ENCODE assay signal across 8 mouse cellular contexts in genomic region chr11:101009888-101010784, GRCm38 (mm10). TPM values are rescaled to one million over a fixed set of nuclear protein-coding genes. Genes with fewer than 3 reads are reported as not detected.
A peak's percentile ranks its signal among the peaks of the same experiment; 100 is the strongest.
DNase-seq lines count a peak whose midpoint lies in the region; ATAC-seq and TF ChIP-seq lines count a peak whose summit lies in the region.

No protein-coding gene starts in this region.

- H3K4me1 ChIP-seq in embryonic facial prominence, embryonic 13.5 days, result peaks cover 11% of the 10 kb centered on the region
- H3K4me1 ChIP-seq in hindbrain, embryonic 16.5 days (ENCODE audit: control insufficient read depth, insufficient read depth, low read depth, low read length), result peaks cover 25% of the 10 kb centered on the region
- H3K4me1 ChIP-seq in liver, postnatal 0 days (ENCODE audit: insufficient read depth), result peaks cover 4% of the 10 kb centered on the region; the same call in 1 of the 2 replicates

- ATAC-seq in embryonic facial prominence, embryonic 13.5 days (ENCODE audit: insufficient number of reproducible peaks, insufficient read depth, low FRiP score, low TSS enrichment, low read depth), result no peak
- no peak; the same call in 1 of the 2 replicates for ATAC-seq in hindbrain, embryonic 16.5 days
- peak; percentile 79 for ATAC-seq in liver, postnatal 0 days

- DNase-seq in layer of hippocampus, adult 2 months (ENCODE audit: low spot score in 2 of 2), result no peak
- no peak for DNase-seq in layer of hippocampus, adult 11-12 months (ENCODE audit: low spot score)
- peak; percentile 44 for DNase-seq in R1 (ENCODE audit: low read depth, low spot score)
- peak; percentile 53 for DNase-seq in liver, postnatal 0 days
- DNase-seq in retina, postnatal 1 day, result peak; percentile 49
- DNase-seq in left cerebral cortex, postnatal 4 days, result no peak

- 0 out of 2 replicates have a peak, but pooled peaks cover 4% of the 10 kb centered on the region for H3K27me3 ChIP-seq in embryonic facial prominence, embryonic 13.5 days
- H3K27me3 ChIP-seq in hindbrain, embryonic 16.5 days (replicated peaks; ENCODE audit: control insufficient read depth, insufficient read depth, low read length), result peaks cover 2% of the 10 kb centered on the region; the same call in 1 of the 2 replicates
- no peaks in the 10 kb centered on the region for H3K27me3 ChIP-seq in liver, postnatal 0 days (ENCODE audit: insufficient read depth, low read length)

- peak overlapping the region; percentile 95 for H3K27ac ChIP-seq in layer of hippocampus, adult 2 months
- H3K27ac ChIP-seq in embryonic facial prominence, embryonic 13.5 days, result no peak overlapping the region
- H3K27ac ChIP-seq in hindbrain, embryonic 16.5 days (ENCODE audit: low read depth, low read length), result peak overlapping the region; percentile 89
- peak overlapping the region; percentile 97 for H3K27ac ChIP-seq in liver, postnatal 0 days (ENCODE audit: low read depth)

- H3K4me2 ChIP-seq in embryonic facial prominence, embryonic 13.5 days, result peak overlapping the region; percentile 80
- H3K4me2 ChIP-seq in hindbrain, embryonic 16.5 days (ENCODE audit: low read length), result peak overlapping the region; percentile 60
- H3K4me2 ChIP-seq in liver, postnatal 0 days (ENCODE audit: low read depth, low read length), result peak overlapping the region; percentile 91

- no peaks in the 10 kb centered on the region for H3K9me3 ChIP-seq in embryonic facial prominence, embryonic 13.5 days
- H3K9me3 ChIP-seq in hindbrain, embryonic 16.5 days (ENCODE audit: control insufficient read depth, low read length), result no peaks in the 10 kb centered on the region
- H3K9me3 ChIP-seq in liver, postnatal 0 days (ENCODE audit: low read length), result no peaks in the 10 kb centered on the region

- TF ChIP-seq CTCF in layer of hippocampus, adult 2 months (conservative IDR thresholded peaks at IDR 0.05), result peak; percentile 21; the same call in 1 of the 2 replicates
- peak; percentile 16; the same call in 1 of the 2 replicates for TF ChIP-seq CTCF in liver, postnatal 0 days (IDR thresholded peaks at IDR 0.05; ENCODE audit: low read depth)

- peak; percentile 81; the same call in 1 of the 2 replicates for TF ChIP-seq EP300 in liver, postnatal 0 days (IDR thresholded peaks at IDR 0.05; ENCODE audit: low read depth)

- peak overlapping the region; percentile 79 for H3K9ac ChIP-seq in embryonic facial prominence, embryonic 13.5 days
- peak overlapping the region; percentile 81 for H3K9ac ChIP-seq in hindbrain, embryonic 16.5 days (ENCODE audit: low read depth, low read length)
- H3K9ac ChIP-seq in liver, postnatal 0 days (replicated peaks), result peak overlapping the region; percentile 94

- peak overlapping the region; percentile 87 for H3K4me3 ChIP-seq in layer of hippocampus, adult 2 months
- H3K4me3 ChIP-seq in embryonic facial prominence, embryonic 13.5 days, result peak overlapping the region; percentile 72
- peak overlapping the region; percentile 61 for H3K4me3 ChIP-seq in hindbrain, embryonic 16.5 days (ENCODE audit: low read length)
- peak overlapping the region; percentile 92 for H3K4me3 ChIP-seq in liver, postnatal 0 days (ENCODE audit: low read depth, low read length)

- intact Hi-C loops in left cerebral cortex, postnatal 4 days (cut with DNase I), result no loop called here

- WGBS in embryonic facial prominence, embryonic 13.5 days, result 8% methylated on average over 29 of the region's 29 CpGs
- WGBS in hindbrain, embryonic 16.5 days, result 6% methylated on average over 29 of the region's 29 CpGs
- WGBS in liver, postnatal 0 days (ENCODE audit: insufficient replicate concordance), result 3% methylated on average over 29 of the region's 29 CpGs

- peaks cover 20% of the 10 kb centered on the region for H3K36me3 ChIP-seq in embryonic facial prominence, embryonic 13.5 days
- H3K36me3 ChIP-seq in hindbrain, embryonic 16.5 days (ENCODE audit: control insufficient read depth, insufficient read depth, low read length), result 0 out of 2 replicates have a peak, but pooled peaks cover 3% of the 10 kb centered on the region
- H3K36me3 ChIP-seq in liver, postnatal 0 days (replicated peaks; ENCODE audit: insufficient read depth, low read length), result peaks cover 19% of the 10 kb centered on the region

RNA-seq across cellular contexts. Expression of gene Atp6v0a1, which starts 0.9 kb away (rescaled TPM):
- 100 to 1,000 TPM; 457 to 476 TPM for total RNA-seq in layer of hippocampus, adult 2 months (2021)
- polyA plus RNA-seq in embryonic facial prominence, embryonic 13.5 days (2015; fragmentation: Nextera tagmentation; extraction: Ambion mirVana), result 33.2 and 38.8 TPM in 2 replicates
- 175 and 179 TPM in 2 replicates for polyA plus RNA-seq in hindbrain, embryonic 16.5 days (2015; fragmentation: Nextera tagmentation; extraction: Ambion mirVana)
- 25.0 and 29.4 TPM in 2 replicates for polyA plus RNA-seq in liver, postnatal 0 days (2015; fragmentation: Nextera tagmentation; extraction: Ambion mirVana)
- total RNA-seq in left cerebral cortex, postnatal 4 days (2021), result 100 to 1,000 TPM; 257 to 302 TPM

RNA-seq across cellular contexts. Expression of gene Cavin1, which starts 39.4 kb away (rescaled TPM):
- 10 to 100 TPM; 14.3 to 16.3 TPM for total RNA-seq in layer of hippocampus, adult 2 months (2021)
- 152 and 169 TPM in 2 replicates for polyA plus RNA-seq in embryonic facial prominence, embryonic 13.5 days (2015; fragmentation: Nextera tagmentation; extraction: Ambion mirVana)
- 47.0 and 61.8 TPM in 2 replicates for polyA plus RNA-seq in hindbrain, embryonic 16.5 days (2015; fragmentation: Nextera tagmentation; extraction: Ambion mirVana)
- 27.5 and 28.5 TPM in 2 replicates for polyA plus RNA-seq in liver, postnatal 0 days (2015; fragmentation: Nextera tagmentation; extraction: Ambion mirVana)
- total RNA-seq in left cerebral cortex, postnatal 4 days (2021), result 10 to 100 TPM; 22.6 to 22.8 TPM

RNA-seq across cellular contexts. Expression of gene Naglu, which starts 59.7 kb away (rescaled TPM):
- total RNA-seq in layer of hippocampus, adult 2 months (2021), result 1 to 10 TPM; 8.7 to 9.6 TPM
- polyA plus RNA-seq in embryonic facial prominence, embryonic 13.5 days (2015; fragmentation: Nextera tagmentation; extraction: Ambion mirVana), result 8.7 and 9.0 TPM in 2 replicates
- 13.8 and 13.9 TPM in 2 replicates for polyA plus RNA-seq in hindbrain, embryonic 16.5 days (2015; fragmentation: Nextera tagmentation; extraction: Ambion mirVana)
- polyA plus RNA-seq in liver, postnatal 0 days (2015; fragmentation: Nextera tagmentation; extraction: Ambion mirVana), result 19.1 and 19.3 TPM in 2 replicates
- 1 to 10 TPM; 8.3 to 9.6 TPM for total RNA-seq in left cerebral cortex, postnatal 4 days (2021)

Comparison
In these comparisons a context has a peak if more than half of its experiments do, and no peak if none do; other contexts are left out.
1. DNase-seq: peak in R1 (single experiment), liver, postnatal 0 days (single experiment) and retina, postnatal 1 day (single experiment); none in layer of hippocampus, adult 2 months (0 of 2), layer of hippocampus, adult 11-12 months (single experiment) and left cerebral cortex, postnatal 4 days (single experiment).
2. Peak in every context shown above with its lines, with median percentiles within 50 percentile points of each other: H3K4me3 ChIP-seq, H3K4me2 ChIP-seq and H3K9ac ChIP-seq.